8 mouse cellular contexts compared by ENCODE assay signal in the genomic region with DNA sequence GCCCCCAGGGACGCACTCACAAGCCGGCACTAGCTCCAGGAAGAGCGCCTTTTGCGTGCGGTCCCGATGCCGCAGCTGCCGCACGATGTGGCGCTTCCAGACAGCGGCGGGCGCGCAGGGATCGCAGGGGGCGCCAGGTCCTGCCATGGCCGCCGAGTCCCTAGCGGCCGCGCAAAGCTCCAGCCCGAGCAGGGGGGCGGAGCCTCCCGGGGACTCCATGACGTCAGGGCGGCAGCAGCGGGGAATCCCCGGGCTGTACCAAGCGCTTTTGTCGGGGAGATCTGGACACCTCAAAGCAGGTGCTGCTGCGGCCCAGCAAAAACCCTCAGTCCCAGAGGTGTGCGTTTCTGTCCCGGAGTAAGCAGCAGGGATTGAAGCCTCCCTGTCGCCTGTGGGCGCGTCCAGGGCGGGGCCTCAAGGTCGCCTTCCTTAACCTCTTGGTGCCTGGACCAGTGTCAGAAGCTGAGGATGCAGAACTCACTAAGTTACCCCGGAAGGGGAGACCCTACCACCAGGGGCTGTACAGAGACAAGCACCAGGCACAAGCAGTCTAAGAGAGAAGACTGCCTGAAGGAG. TPM values are rescaled to one million over a fixed set of nuclear protein-coding genes. Genes with fewer than 3 reads are reported as not detected.
DNase-seq lines count a peak whose midpoint lies in the region; ATAC-seq lines count a peak whose summit lies in the region.

A gene (minus strand): TSS at position 371 of the 576 bp plus-strand sequence.

- 0 out of 2 replicates have a peak, but pooled peaks cover 2% of the 10 kb centered on the region for H3K27me3 ChIP-seq in hindbrain, embryonic 16.5 days (replicated peaks; ENCODE audit: control insufficient read depth, insufficient read depth, low read length)

- H3K9ac ChIP-seq in hindbrain, embryonic 16.5 days (ENCODE audit: low read depth, low read length) = peak within 1 kb of the TSS; percentile 73

- peak within 1 kb of the TSS; percentile 83 for H3K4me2 ChIP-seq in hindbrain, embryonic 16.5 days (ENCODE audit: low read length)

- H3K79me2 ChIP-seq in macrophage (ENCODE audit: inconsistent target) = peaks cover 23% of the 10 kb centered on the region; the same call in 1 of the 2 replicates

- no peaks in the 10 kb centered on the region for H3K9me3 ChIP-seq in hindbrain, embryonic 16.5 days (ENCODE audit: control insufficient read depth, low read length)

- H3K4me3 ChIP-seq in hindbrain, embryonic 16.5 days (ENCODE audit: low read length) = peak within 1 kb of the TSS; percentile 72
- peak within 1 kb of the TSS; percentile 81 for H3K4me3 ChIP-seq in macrophage (ENCODE audit: inconsistent target)

- 0% methylated on average over 37 of the region's 39 CpGs for WGBS in hindbrain, embryonic 16.5 days
- WGBS in macrophage (ENCODE audit: missing documents) = under 1% methylated on average over 39 of the region's 39 CpGs

- peaks cover 14% of the 10 kb centered on the region for H3K4me1 ChIP-seq in hindbrain, embryonic 16.5 days (ENCODE audit: control insufficient read depth, insufficient read depth, low read depth, low read length)

- peak within 1 kb of the TSS; percentile 65 for H3K27ac ChIP-seq in hindbrain, embryonic 16.5 days (ENCODE audit: low read depth, low read length)
- peak within 1 kb of the TSS; percentile 60 for H3K27ac ChIP-seq in macrophage

- DNase-seq in WW6 (ENCODE audit: low read depth, low spot score) = peak; percentile 87
- DNase-seq in cerebellum, postnatal 4 days (ENCODE audit: low spot score in 2 of 2) = peak; percentile 77 to 82
- DNase-seq in gastrocnemius, adult 18-20 months (ENCODE audit: low spot score) = peak; percentile 93
- peak; percentile 89 to 90 for DNase-seq in left cerebral cortex, adult 18-20 months (ENCODE audit: low spot score in 2 of 2)
- peak; percentile 95 for DNase-seq in right cerebral cortex, adult 18-20 months
- DNase-seq in urinary bladder, postnatal 10 days (ENCODE audit: low spot score) = peak; percentile 65

- no peaks in the 10 kb centered on the region for H3K36me3 ChIP-seq in hindbrain, embryonic 16.5 days (ENCODE audit: control insufficient read depth, insufficient read depth, low read length)
- H3K36me3 ChIP-seq in macrophage (ENCODE audit: inconsistent target) = no peaks in the 10 kb centered on the region

- ATAC-seq in hindbrain, embryonic 16.5 days = peak; percentile 95

RNA-seq across cellular contexts. Expression of the gene that starts here (rescaled TPM):
- 1 to 10 TPM; 6.5 to 8.9 TPM for total RNA-seq in gastrocnemius, adult 18-20 months (2021)
- polyA plus RNA-seq in hindbrain, embryonic 16.5 days (2015; fragmentation: Nextera tagmentation; extraction: Ambion mirVana) = 33.5 and 34.0 TPM in 2 replicates
- 10 to 100 TPM; 59.1 to 62.5 TPM for total RNA-seq in left cerebral cortex, adult 18-20 months (2021)
- total RNA-seq in macrophage (2018; cell fraction: chromatin; rRNA removed) = 100 to 1,000 TPM in 11 of 26 experiments, 10 to 100 TPM in 15; 38.9 to 249 (median 85.4) TPM
- 1 to 10 TPM; 2.0 to 9.2 (median 5.0) TPM for total RNA-seq in macrophage (2018; cell fraction: cytosol; rRNA removed)
- total RNA-seq in macrophage (2018; cell fraction: nucleus; rRNA removed) = 100 to 1,000 TPM in 1 of 26 experiments, 10 to 100 TPM in 25; 13.5 to 103 (median 42.4) TPM
- 4.0 to 14.2 TPM (median 6.1 TPM) in 3 replicates for polyA plus RNA-seq in macrophage (2018)

Comparison
In these comparisons a context has a peak if more than half of its experiments do, and no peak if none do; other contexts are left out.
1. Peak in every context shown above with its lines: DNase-seq, ATAC-seq, H3K4me3 ChIP-seq and H3K27ac ChIP-seq.
2. RNA of the gene that starts here (total RNA-seq): 59.1 to 62.5 TPM in left cerebral cortex, adult 18-20 months; 6.5 to 8.9 TPM in gastrocnemius, adult 18-20 months; every median in the first group is over 4 times any median in the second.